Mouse (Mus musculus) G1E (cell line): ENCODE results near the gene Ttpal.

Experiments used
- CTCF ChIP-seq: IDR thresholded peaks from 2 replicates; pipeline ENCODE4 v1.5.1; 2012; ENCODE audit warnings: low read depth, low read length, inconsistent platforms, mixed read lengths
- GATA1 ChIP-seq: IDR thresholded peaks from 2 replicates; pipeline ENCODE4 v1.6.1; 2012; ENCODE audit warnings: borderline replicate concordance, low read length, inconsistent platforms, mixed read lengths

DNA sequence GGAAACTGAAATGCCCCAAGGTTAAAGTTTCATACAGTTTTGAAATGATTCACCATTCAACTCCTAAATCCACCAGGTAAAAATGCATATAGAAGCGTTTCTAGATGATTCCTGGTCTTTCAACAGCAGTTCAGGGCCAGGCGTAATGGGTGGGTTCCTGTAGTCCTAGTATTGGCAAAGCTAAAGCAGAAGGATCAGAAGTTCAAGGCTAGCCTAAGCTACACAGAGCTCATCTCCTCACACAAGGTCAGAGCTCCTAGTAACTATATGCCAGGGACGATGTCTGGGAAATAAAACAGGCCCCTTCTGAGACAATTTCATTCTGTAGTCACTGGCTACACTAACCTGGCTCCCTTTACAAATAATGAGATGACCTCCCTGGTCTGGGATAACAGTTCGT lies 29.1 kb downstream of the Ttpal start:
- no peak for TF ChIP-seq CTCF
- no peak for TF ChIP-seq GATA1
